Mouse (Mus musculus) spleen, postnatal 0 days (tissue): ENCODE measurements around the gene Tgfbi. TPM values are rescaled to one million over a fixed set of nuclear protein-coding genes. Genes with fewer than 3 reads are reported as not detected.

Source experiments
- polyA plus RNA-seq: library from polyadenylated mRNA; unstranded; fragments of >200 nt; fragmentation: Nextera tagmentation; extraction: Ambion mirVana; gene quantifications from 2 replicates; pipeline ENCODE4 v1.2.1, GENCODE M21; 2015

Tgfbi gene
- 74.7 and 100 TPM in 2 replicates for polyA plus RNA-seq

GRCm38 (mm10) chr13:56609103-56609856, at the start of gene Tgfbi:
Gene Tgfbi (plus strand): TSS chr13:56609523.

Other genes with a start within 250 kb of the Tgfbi start
- not detected in 2 replicates for gene Gm3045, start 182.9 kb upstream of the Tgfbi start, polyA plus RNA-seq
- not detected in 2 replicates for gene Slc25a48, start 171.2 kb upstream of the Tgfbi start, polyA plus RNA-seq
- not detected in 2 replicates for gene Il9, start 127.3 kb upstream of the Tgfbi start, polyA plus RNA-seq
- 0.20 and 0.30 TPM in 2 replicates for gene Fbxl21, start 87.1 kb upstream of the Tgfbi start, polyA plus RNA-seq
- not detected in 2 replicates for gene Lect2, start 61.0 kb upstream of the Tgfbi start, polyA plus RNA-seq
- gene Smad5, start 93.5 kb downstream of the Tgfbi start, polyA plus RNA-seq, result 8.7 and 10.5 TPM in 2 replicates
- gene Gm45623, start 144.3 kb downstream of the Tgfbi start, polyA plus RNA-seq, result 0.08 TPM in 1 of 2 replicates, not detected in the other